Mouse (Mus musculus) ES-E14 (cell line): Measurements from ENCODE around the gene Gab1.

Experiments
- MAFK ChIP-seq: IDR thresholded peaks from 2 replicates; pipeline ENCODE4 v1.6.1; 2014; ENCODE audit warnings: mild to moderate bottlenecking, low read depth, low read length, inconsistent platforms; ENCODE audit not compliant: insufficient read depth
- ZC3H11A ChIP-seq: IDR thresholded peaks from 2 replicates; pipeline ENCODE4 v1.6.1; 2012; ENCODE audit warnings: low read depth, mild to moderate bottlenecking, inconsistent platforms, low read length, borderline replicate concordance
- ZNF384 ChIP-seq: IDR thresholded peaks from 2 replicates; pipeline ENCODE4 v1.6.1; 2012; ENCODE audit warnings: low read depth, low read length, inconsistent platforms

DNA sequence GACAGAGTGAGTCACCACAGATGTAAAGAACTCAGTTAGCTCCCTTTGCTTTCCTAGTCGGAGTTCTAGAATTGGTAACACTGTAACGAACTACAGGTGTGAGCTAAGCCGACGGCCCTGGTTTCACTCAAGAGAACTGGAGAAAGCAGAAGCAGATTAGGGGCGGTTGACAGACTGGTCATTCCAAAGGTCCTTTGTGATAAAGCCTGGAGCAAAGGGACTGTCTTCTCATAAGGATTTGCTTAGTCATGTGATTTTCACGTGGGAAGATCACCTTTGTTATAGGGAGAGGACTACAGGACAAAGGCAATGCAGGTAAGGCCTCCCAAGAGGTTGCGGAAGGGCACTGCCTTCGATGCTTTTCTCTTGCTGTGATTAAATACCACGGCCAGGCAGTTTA, 22.0 kb upstream of the Gab1 start:
- TF ChIP-seq ZC3H11A, result no peak
- TF ChIP-seq MAFK, result no peak
- no peak for TF ChIP-seq ZNF384
